In genomic region chr4:59710736-59711389, GRCm38 (mm10) we compare ENCODE assay signal across 10 mouse cellular contexts.
A peak's percentile ranks its signal among the peaks of the same experiment; 100 is the strongest.
DNase-seq lines count a peak whose midpoint lies in the region; ATAC-seq lines count a peak whose summit lies in the region.
"Had no signal": no experiment of that assay in that cellular context is flagged by ENCODE, and none has a peak within 500 bp of the region (broad histone marks: within the 10 kb centered on the region; RNA-seq: fewer than 3 reads in every experiment).

No protein-coding gene starts in this region.

- H3K9ac ChIP-seq in forebrain, embryonic 11.5 days (ENCODE audit: low read length): no peak overlapping the region
- H3K9ac ChIP-seq in midbrain, embryonic 12.5 days (replicated peaks): no peak overlapping the region
- H3K9ac ChIP-seq in midbrain, embryonic 16.5 days (ENCODE audit: low read depth, low read length): no peak overlapping the region
- H3K9ac ChIP-seq in midbrain, embryonic 13.5 days (replicated peaks): no peak overlapping the region

- ATAC-seq in forebrain, embryonic 11.5 days (replicated peaks; ENCODE audit: low FRiP score): 0 out of 2 replicates have a peak, but pooled peaks have one; percentile 30
- ATAC-seq in midbrain, embryonic 12.5 days (ENCODE audit: low FRiP score, low read depth): peak; percentile 64; the same call in 1 of the 2 replicates
- ATAC-seq in midbrain, embryonic 16.5 days: no peak; the same call in 1 of the 2 replicates
- peak; percentile 51 for ATAC-seq in midbrain, embryonic 13.5 days

- peaks cover 4% of the 10 kb centered on the region; the same call in 1 of the 2 replicates for H3K4me1 ChIP-seq in forebrain, embryonic 11.5 days (replicated peaks; ENCODE audit: control insufficient read depth, insufficient read depth, low read length)
- H3K4me1 ChIP-seq in forebrain, embryonic 10.5 days: peaks cover 31% of the 10 kb centered on the region
- peaks cover 21% of the 10 kb centered on the region for H3K4me1 ChIP-seq in midbrain, embryonic 12.5 days
- H3K4me1 ChIP-seq in midbrain, embryonic 16.5 days (ENCODE audit: control insufficient read depth, insufficient read depth, low read length): peaks cover 16% of the 10 kb centered on the region
- peaks cover 44% of the 10 kb centered on the region for H3K4me1 ChIP-seq in midbrain, embryonic 13.5 days (replicated peaks)

- H3K4me3 ChIP-seq in forebrain, embryonic 11.5 days (ENCODE audit: low read depth, low read length): no peak overlapping the region
- no peak overlapping the region for H3K4me3 ChIP-seq in forebrain, embryonic 10.5 days
- H3K4me3 ChIP-seq in midbrain, embryonic 12.5 days: no peak overlapping the region
- H3K4me3 ChIP-seq in midbrain, embryonic 16.5 days (ENCODE audit: low read depth, low read length): no peak overlapping the region
- H3K4me3 ChIP-seq in midbrain, embryonic 13.5 days (replicated peaks): no peak overlapping the region

- H3K27me3 ChIP-seq in forebrain, embryonic 11.5 days (ENCODE audit: control insufficient read depth, insufficient read depth, low read length): no peaks in the 10 kb centered on the region
- H3K27me3 ChIP-seq in forebrain, embryonic 10.5 days (ENCODE audit: poor library complexity, severe bottlenecking): no peaks in the 10 kb centered on the region
- H3K27me3 ChIP-seq in midbrain, embryonic 12.5 days: no peaks in the 10 kb centered on the region
- no peaks in the 10 kb centered on the region for H3K27me3 ChIP-seq in midbrain, embryonic 16.5 days (ENCODE audit: control insufficient read depth, insufficient read depth, low read depth, low read length)
- H3K27me3 ChIP-seq in midbrain, embryonic 13.5 days: no peaks in the 10 kb centered on the region

- no peaks in the 10 kb centered on the region for H3K36me3 ChIP-seq in forebrain, embryonic 11.5 days (ENCODE audit: control insufficient read depth, insufficient read depth, low read length)
- H3K36me3 ChIP-seq in forebrain, embryonic 10.5 days (replicated peaks): peaks cover 3% of the 10 kb centered on the region; the same call in 1 of the 2 replicates
- no peaks in the 10 kb centered on the region for H3K36me3 ChIP-seq in midbrain, embryonic 12.5 days
- no peaks in the 10 kb centered on the region for H3K36me3 ChIP-seq in midbrain, embryonic 16.5 days (ENCODE audit: control insufficient read depth, insufficient read depth, low read length)
- no peaks in the 10 kb centered on the region for H3K36me3 ChIP-seq in midbrain, embryonic 13.5 days

- no peak overlapping the region for H3K27ac ChIP-seq in forebrain, embryonic 11.5 days (ENCODE audit: low read depth, low read length)
- no peak overlapping the region for H3K27ac ChIP-seq in forebrain, embryonic 10.5 days
- no peak overlapping the region; the same call in 1 of the 2 replicates for H3K27ac ChIP-seq in midbrain, embryonic 12.5 days (replicated peaks)
- no peak overlapping the region for H3K27ac ChIP-seq in midbrain, embryonic 16.5 days (ENCODE audit: low read length)
- H3K27ac ChIP-seq in midbrain, embryonic 13.5 days: peak overlapping the region; percentile 19

- no peak for DNase-seq in forebrain, embryonic 11.5 days (ENCODE audit: low spot score)
- DNase-seq in forebrain, embryonic 10.5 days (ENCODE audit: extremely low spot score, low spot score): no peak
- no peak for DNase-seq in layer of hippocampus, adult 9-10 months (ENCODE audit: low spot score)
- DNase-seq in urinary bladder, postnatal 14 days (ENCODE audit: low spot score): no peak
- no peak for DNase-seq in lung, postnatal 36 days
- DNase-seq: cerebellum, adult 2 months; left cerebral cortex, postnatal 4 days had no signal

- WGBS in forebrain, embryonic 11.5 days: 82% methylated on average over 8 of the region's 8 CpGs
- 91% methylated on average over 8 of the region's 8 CpGs for WGBS in forebrain, embryonic 10.5 days
- 67% methylated on average over 8 of the region's 8 CpGs for WGBS in midbrain, embryonic 12.5 days
- WGBS in midbrain, embryonic 16.5 days: 46% methylated on average over 8 of the region's 8 CpGs
- 48% methylated on average over 8 of the region's 8 CpGs for WGBS in midbrain, embryonic 13.5 days

- H3K9me3 ChIP-seq in forebrain, embryonic 11.5 days (ENCODE audit: control insufficient read depth, low read length): no peaks in the 10 kb centered on the region
- H3K9me3 ChIP-seq in forebrain, embryonic 10.5 days: no peaks in the 10 kb centered on the region
- H3K9me3 ChIP-seq in midbrain, embryonic 12.5 days: no peaks in the 10 kb centered on the region
- no peaks in the 10 kb centered on the region for H3K9me3 ChIP-seq in midbrain, embryonic 16.5 days (replicated peaks; ENCODE audit: control insufficient read depth, low read length, poor library complexity, severe bottlenecking)
- no peaks in the 10 kb centered on the region for H3K9me3 ChIP-seq in midbrain, embryonic 13.5 days

- no peak overlapping the region for H3K4me2 ChIP-seq in forebrain, embryonic 11.5 days (ENCODE audit: low read depth, low read length, severe bottlenecking)
- H3K4me2 ChIP-seq in midbrain, embryonic 12.5 days (replicated peaks): no peak overlapping the region
- no peak overlapping the region for H3K4me2 ChIP-seq in midbrain, embryonic 16.5 days (ENCODE audit: low read length)
- H3K4me2 ChIP-seq in midbrain, embryonic 13.5 days (replicated peaks): no peak overlapping the region
